Mouse (Mus musculus) limb, embryonic 11.5 days (tissue): ENCODE measurements around the gene Lsg1. TPM values are rescaled to one million over a fixed set of nuclear protein-coding genes. Genes with fewer than 3 reads are reported as not detected.

Experiments
- ATAC-seq: fragments of 200-750 bp; cut with Nextera tagmentation; 2 replicates; pipeline ENCODE4 v1.8.0; 2017; ENCODE audit warnings: low read depth; ENCODE audit not compliant: insufficient number of reproducible peaks, low FRiP score, low TSS enrichment
- DNase-seq: peaks from one replicate; pipeline ENCODE4 v3.0.0-alpha.2; 2015; ENCODE audit warnings: low spot score
- H3K27ac ChIP-seq: fragments of 300-500 bp; sonication (generic); replicated peaks from 2 replicates; pipeline ENCODE4 v1.5.1; 2014; ENCODE audit warnings: low read depth, mild to moderate bottlenecking, low read length
- H3K27me3 ChIP-seq: fragments of 300-500 bp; sonication (generic); 2 replicates; pipeline ENCODE4 v1.6.1; 2014; ENCODE audit warnings: mild to moderate bottlenecking, low read length, mixed read lengths; ENCODE audit not compliant: control insufficient read depth, insufficient read depth
- H3K36me3 ChIP-seq: fragments of 300-500 bp; sonication (generic); 2 replicates; pipeline ENCODE4 v1.6.1; 2014; ENCODE audit warnings: mild to moderate bottlenecking, low read length, moderate library complexity, mixed read lengths; ENCODE audit not compliant: control insufficient read depth, insufficient read depth
- H3K4me1 ChIP-seq: fragments of 300-500 bp; sonication (generic); 2 replicates; pipeline ENCODE4 v1.6.1; 2014; ENCODE audit warnings: low read length, mixed read lengths; ENCODE audit not compliant: control insufficient read depth, insufficient read depth
- H3K4me2 ChIP-seq: fragments of 300-500 bp; sonication (generic); 2 replicates; pipeline ENCODE4 v1.6.1; 2014; ENCODE audit warnings: low read depth, mild to moderate bottlenecking, moderate library complexity; ENCODE audit not compliant: severe bottlenecking
- H3K4me3 ChIP-seq: fragments of 300-500 bp; sonication (generic); 2 replicates; pipeline ENCODE4 v1.5.1; 2014; ENCODE audit warnings: low read depth, low read length
- H3K9ac ChIP-seq: fragments of 300-500 bp; sonication (generic); 2 replicates; pipeline ENCODE4 v1.6.1; 2014; ENCODE audit warnings: mild to moderate bottlenecking, low read length
- H3K9me3 ChIP-seq: fragments of 300-500 bp; sonication (generic); 2 replicates; pipeline ENCODE4 v1.6.1; 2016; ENCODE audit warnings: low read length; ENCODE audit not compliant: control insufficient read depth
- WGBS: fragments of 180-500 bp; shearing (Covaris S2); extraction: QIAGEN DNeasy Blood & Tissue Kit; methylation state at CpG from one replicate; pipeline ENCODE4 v1.1.7; 2014; 5-methylcytosine and 5-hydroxymethylcytosine counted together
- polyA plus RNA-seq: library from polyadenylated mRNA; unstranded; fragments of >200 nt; fragmentation: Nextera tagmentation; extraction: Ambion mirVana; gene quantifications from 2 replicates; pipeline ENCODE4 v1.2.1, GENCODE M21; 2014

The Lsg1 gene
- polyA plus RNA-seq, 1 experiment from 2014 or later = 89.1 TPM

DNA sequence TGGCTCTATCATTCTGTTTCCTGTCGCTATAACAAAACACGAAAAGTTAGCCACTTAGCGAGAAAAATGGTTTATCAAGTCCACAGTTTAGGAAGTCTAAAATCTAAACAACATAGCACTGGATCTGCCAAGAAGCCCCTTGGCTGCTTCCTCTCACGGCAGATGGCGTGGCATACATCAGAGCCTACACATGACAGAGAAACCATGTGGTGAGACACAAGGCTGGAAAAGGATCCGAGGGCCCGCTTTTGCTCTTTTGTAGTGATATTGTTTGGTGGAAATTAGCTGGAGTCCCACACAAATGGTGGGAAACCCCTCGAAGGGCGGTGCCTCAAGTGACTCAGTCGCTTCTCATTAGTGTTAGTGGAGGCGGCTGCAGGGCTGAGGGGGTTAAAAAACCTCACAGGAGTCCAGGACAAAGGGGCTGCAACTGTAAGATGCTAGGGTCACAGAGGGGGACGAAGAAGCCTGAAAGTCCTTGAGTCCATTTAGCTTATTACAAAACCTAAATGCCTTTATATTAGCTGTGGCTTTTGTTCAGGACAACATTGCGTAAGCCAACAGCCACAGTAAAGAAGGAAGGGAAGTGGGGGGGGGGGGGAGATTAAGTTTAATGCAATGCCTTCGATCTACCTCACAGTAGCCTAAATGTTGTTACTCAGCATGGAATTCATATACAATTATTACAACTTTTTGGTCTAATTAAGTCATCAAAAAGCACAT lies 8.6 kb upstream of the Lsg1 start:
- DNase-seq (no peak), ATAC-seq (no peak)
- H3K27ac ChIP-seq = no peak overlapping the region
- 74% methylated on average over 14 of the region's 14 CpGs for WGBS
- peaks cover 6% of the 10 kb centered on the region for H3K4me1 ChIP-seq
- no peak overlapping the region for H3K4me3 ChIP-seq
- H3K4me2 ChIP-seq = no peak overlapping the region
- no peak overlapping the region for H3K9ac ChIP-seq
- H3K36me3 ChIP-seq = no peaks in the 10 kb centered on the region
- H3K27me3 ChIP-seq = peaks cover 4% of the 10 kb centered on the region; the same call in 1 of the 2 replicates
- no peaks in the 10 kb centered on the region for H3K9me3 ChIP-seq

DNA sequence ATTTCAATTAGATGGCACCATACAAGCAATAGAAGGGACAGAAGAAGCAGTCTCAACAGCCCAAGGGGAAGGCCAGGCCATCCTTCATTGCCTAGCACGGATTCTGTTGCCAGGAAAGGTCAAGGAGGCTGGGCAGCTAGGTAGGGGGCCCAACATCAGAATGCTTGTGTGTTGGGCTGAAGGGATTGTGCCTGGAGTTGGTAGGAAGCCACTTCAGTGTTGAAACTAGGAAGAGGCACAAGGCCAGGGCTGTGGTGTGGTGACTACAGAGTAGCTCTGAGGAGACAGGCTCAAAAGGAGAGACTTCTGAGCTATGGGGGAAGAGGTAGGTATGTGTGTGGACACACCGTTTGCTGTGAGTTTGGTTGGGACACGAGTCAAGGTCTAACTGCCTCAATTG lies 8.0 kb upstream of the Lsg1 start:
- no peak for ATAC-seq
- no peak overlapping the region for H3K27ac ChIP-seq
- WGBS = 49% methylated on average over 3 of the region's 3 CpGs
- no peak overlapping the region for H3K4me3 ChIP-seq
- no peak overlapping the region for H3K4me2 ChIP-seq
- H3K27me3 ChIP-seq = no peaks in the 10 kb centered on the region; the same call in 1 of the 2 replicates
- H3K9ac ChIP-seq = no peak overlapping the region
- H3K4me1 ChIP-seq = peaks cover 2% of the 10 kb centered on the region; the same call in 1 of the 2 replicates
- no peak for DNase-seq
- no peaks in the 10 kb centered on the region for H3K9me3 ChIP-seq
- no peaks in the 10 kb centered on the region for H3K36me3 ChIP-seq

DNA sequence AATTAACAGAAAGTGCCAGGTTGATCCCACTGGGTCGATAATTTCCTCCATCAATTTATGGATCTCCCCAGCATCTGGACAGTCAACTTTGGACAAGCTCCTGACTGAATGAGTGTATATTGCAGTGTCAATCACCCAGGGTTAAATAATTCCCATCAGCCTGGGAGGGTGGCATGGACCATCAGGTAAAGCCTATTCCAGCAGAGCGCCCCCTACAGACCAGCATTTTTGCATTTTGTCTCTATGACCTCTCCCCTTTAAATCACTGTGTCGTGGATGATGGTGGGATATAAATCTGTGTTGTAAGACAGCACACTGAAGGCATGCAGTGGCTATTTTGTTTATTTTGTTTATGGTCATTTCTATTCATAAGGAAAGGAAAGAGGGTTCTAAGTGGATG lies 4.6 kb upstream of the Lsg1 start:
- Histone ChIP-seq H3K27me3 (no peaks in the 10 kb centered on the region; the same call in 1 of the 2 replicates), H3K27ac (no peak overlapping the region), H3K4me2 (no peak overlapping the region), H3K9ac (no peak overlapping the region), H3K4me1 (0 out of 2 replicates have a peak, but pooled peaks cover 2% of the 10 kb centered on the region), H3K36me3 (no peaks in the 10 kb centered on the region), H3K9me3 (no peaks in the 10 kb centered on the region), H3K4me3 (no peak overlapping the region)
- ATAC-seq = no peak
- WGBS = 45% methylated on average over 3 of the region's 3 CpGs
- no peak for DNase-seq

DNA sequence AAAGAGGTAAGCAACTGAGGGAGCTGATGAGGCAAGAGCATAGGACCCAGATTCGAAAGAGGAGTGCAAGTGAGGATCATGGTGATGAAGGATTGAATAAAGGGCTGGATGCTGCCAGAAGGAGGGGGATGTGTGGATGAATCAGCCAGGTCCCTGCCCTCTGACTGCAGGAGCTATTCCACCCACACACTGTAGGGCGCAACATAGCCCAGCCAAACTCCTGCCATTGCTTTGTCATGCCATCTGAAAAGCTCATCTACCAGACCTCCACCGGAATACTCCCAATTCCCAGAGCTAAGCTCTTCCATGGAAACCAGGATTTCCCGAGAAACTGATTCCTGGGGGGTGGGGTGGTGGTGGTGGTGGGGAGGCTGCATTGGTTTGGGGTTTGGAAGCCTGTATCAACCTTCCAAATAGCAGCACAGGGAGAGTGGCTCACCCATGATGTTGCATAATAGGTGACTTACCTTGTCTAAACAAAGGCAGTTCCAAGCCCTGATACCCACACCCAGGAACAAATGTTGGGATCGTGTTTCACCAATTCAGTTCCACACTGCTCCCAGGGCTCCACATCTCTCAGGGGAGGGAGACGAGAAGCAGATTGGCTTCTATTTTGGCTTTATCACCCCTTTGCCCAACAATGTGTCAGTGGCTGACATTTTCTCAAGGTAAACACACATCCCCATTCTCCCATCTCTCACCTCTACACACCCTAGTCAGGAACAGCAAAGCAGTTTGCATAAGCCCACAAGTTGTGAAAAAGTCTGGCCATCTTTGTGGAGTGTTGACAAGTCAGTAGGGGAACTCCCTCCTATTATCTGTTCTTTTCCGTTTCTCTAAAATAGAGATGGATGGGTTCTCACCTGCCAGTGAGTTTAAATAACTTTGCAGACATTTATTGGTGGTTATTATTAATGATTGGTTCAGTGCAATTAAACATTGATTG lies 3.1 kb upstream of the Lsg1 start:
- DNase-seq = no peak
- no peaks in the 10 kb centered on the region for H3K9me3 ChIP-seq
- H3K27ac ChIP-seq = no peak overlapping the region
- no peak overlapping the region for H3K4me3 ChIP-seq
- 35% methylated on average over 7 of the region's 7 CpGs for WGBS
- 0 out of 2 replicates have a peak, but pooled peaks cover 2% of the 10 kb centered on the region for H3K36me3 ChIP-seq
- 0 out of 2 replicates have a peak, but pooled peaks cover 2% of the 10 kb centered on the region for H3K4me1 ChIP-seq
- no peak overlapping the region for H3K9ac ChIP-seq
- ATAC-seq = no peak
- H3K27me3 ChIP-seq = no peaks in the 10 kb centered on the region
- no peak overlapping the region for H3K4me2 ChIP-seq

DNA sequence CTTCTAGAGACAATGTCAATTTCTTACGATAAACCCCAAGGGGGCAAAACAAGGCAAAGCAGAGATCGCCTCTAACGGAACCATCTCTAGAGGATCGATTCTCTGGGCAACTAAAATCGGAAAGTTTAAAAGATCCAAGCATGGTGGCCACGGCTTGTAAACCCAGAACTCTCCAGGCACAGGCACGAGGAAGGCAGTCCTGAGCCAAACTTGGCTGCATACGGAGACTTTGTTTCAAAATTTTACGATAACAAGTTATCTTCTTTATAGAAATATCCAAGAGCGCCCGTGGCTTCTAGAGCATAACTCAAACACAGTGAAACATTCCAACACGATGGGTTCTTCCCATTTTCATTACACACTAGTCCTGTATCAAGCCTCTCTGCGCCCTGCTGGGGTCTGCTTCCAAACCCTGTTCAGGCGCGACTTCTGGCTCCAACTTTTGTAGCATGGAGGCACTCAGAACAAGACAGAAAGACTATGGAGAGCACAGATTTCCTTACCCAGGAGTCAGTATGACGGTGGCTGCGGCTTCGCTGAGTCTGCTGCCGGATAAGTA lies 378 bp downstream of the Lsg1 start:
- H3K4me1 ChIP-seq = 0 out of 2 replicates have a peak, but pooled peaks cover 2% of the 10 kb centered on the region
- peak overlapping the region; percentile 65 for H3K9ac ChIP-seq
- ATAC-seq = no peak

DNA sequence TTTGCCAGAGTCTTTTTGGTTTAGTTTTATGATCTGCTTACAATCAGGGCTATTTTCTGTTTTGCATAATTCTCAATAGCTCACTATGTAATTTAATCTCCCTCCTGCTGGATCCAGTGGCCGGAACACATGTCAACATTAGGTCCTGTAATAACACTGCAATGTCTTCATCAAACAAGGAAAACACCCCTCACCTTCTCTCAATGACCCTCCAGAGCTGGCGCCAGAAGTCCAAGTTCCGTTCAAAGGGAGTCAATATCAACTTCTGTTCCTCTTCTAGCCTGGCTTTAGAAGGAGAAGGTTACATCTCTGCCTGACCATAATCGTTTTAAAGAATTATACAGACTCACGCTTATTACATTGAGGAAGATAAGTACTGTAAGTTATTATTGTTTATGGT lies 6.6 kb downstream of the Lsg1 start:
- no peaks in the 10 kb centered on the region for H3K4me1 ChIP-seq
- no peak overlapping the region for H3K27ac ChIP-seq
- H3K9me3 ChIP-seq = no peaks in the 10 kb centered on the region; the same call in 1 of the 2 replicates
- H3K4me2 ChIP-seq = no peak overlapping the region
- H3K4me3 ChIP-seq = no peak overlapping the region
- 96% methylated on average over 5 of the region's 5 CpGs for WGBS
- DNase-seq (no peak), ATAC-seq (no peak)
- H3K9ac ChIP-seq = no peak overlapping the region
- H3K36me3 ChIP-seq = peaks cover 44% of the 10 kb centered on the region
- no peaks in the 10 kb centered on the region for H3K27me3 ChIP-seq

More for the DNA sequence above, 378 bp downstream of the Lsg1 start:
- no peak for DNase-seq
- Histone ChIP-seq H3K4me3 (peak overlapping the region; percentile 70), H3K27me3 (no peaks in the 10 kb centered on the region), H3K4me2 (peak overlapping the region; percentile 87), H3K36me3 (peaks cover 18% of the 10 kb centered on the region; the same call in 1 of the 2 replicates), H3K27ac (no peak overlapping the region), H3K9me3 (no peaks in the 10 kb centered on the region; the same call in 1 of the 2 replicates)
- 2% methylated on average over 19 of the region's 19 CpGs for WGBS

DNA sequence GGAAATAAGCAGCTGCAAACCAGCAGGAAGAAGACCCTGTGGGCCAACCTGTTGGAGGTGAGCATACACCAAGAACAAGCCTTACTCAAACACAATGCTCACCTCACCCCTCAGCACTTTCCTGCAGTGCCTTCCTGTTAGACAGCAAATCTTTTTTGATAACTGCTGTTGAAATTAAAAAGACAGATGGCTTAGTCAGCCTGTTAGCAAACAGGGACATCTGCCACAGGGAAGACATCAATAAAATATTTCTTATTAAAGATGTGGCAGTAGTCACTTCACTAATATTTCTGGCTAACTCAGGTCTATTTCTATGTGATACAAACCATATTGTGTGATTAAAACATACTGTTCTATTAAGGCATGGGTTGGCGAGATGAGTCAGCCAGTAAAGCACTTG lies 11.0 kb downstream of the Lsg1 start:
- Histone ChIP-seq H3K4me2 (no peak overlapping the region), H3K9ac (no peak overlapping the region), H3K9me3 (no peaks in the 10 kb centered on the region), H3K4me3 (no peak overlapping the region), H3K4me1 (no peaks in the 10 kb centered on the region), H3K36me3 (peaks cover 25% of the 10 kb centered on the region), H3K27me3 (no peaks in the 10 kb centered on the region), H3K27ac (no peak overlapping the region)
- WGBS = 85% methylated on average over 1 of the region's 1 CpGs
- ATAC-seq = no peak
- DNase-seq = no peak

DNA sequence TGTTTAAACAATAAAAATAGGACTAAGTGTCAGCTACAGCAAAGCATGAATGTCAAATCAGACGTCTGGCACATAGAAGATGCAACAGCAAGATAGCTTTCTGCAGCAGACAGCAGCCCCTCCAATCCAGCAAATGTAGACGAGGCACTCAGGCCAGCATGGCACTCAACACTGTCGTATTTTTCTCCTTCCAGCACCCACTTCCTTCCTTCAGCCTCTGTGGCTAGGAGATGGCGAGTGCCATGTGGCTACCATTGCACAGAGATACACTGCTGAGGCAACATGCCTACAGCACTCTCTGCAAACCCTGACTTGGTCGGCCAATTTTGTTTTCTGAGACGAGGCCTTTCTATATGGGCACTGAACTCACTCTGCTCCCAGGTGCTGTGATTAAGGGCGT lies 11.6 kb downstream of the Lsg1 start:
- H3K4me3 ChIP-seq = no peak overlapping the region

More for the DNA sequence above, 11.6 kb downstream of the Lsg1 start:
- no peaks in the 10 kb centered on the region for H3K9me3 ChIP-seq
- no peak overlapping the region for H3K4me2 ChIP-seq
- DNase-seq (no peak), ATAC-seq (no peak)
- peaks cover 30% of the 10 kb centered on the region for H3K36me3 ChIP-seq
- H3K27me3 ChIP-seq = no peaks in the 10 kb centered on the region
- H3K4me1 ChIP-seq = no peaks in the 10 kb centered on the region
- H3K9ac ChIP-seq = no peak overlapping the region
- no peak overlapping the region for H3K27ac ChIP-seq
- 88% methylated on average over 7 of the region's 7 CpGs for WGBS
